Mouse (Mus musculus) neural tube, embryonic 13.5 days (tissue): ENCODE data around the gene Gm28539. TPM values are rescaled to one million over a fixed set of nuclear protein-coding genes. Genes with fewer than 3 reads are reported as not detected.
"Not testable (repeated sequence)": the region's sequence is repeated elsewhere in the genome, so short reads cannot be mapped to it uniquely, and the experiment has no call there.

Source experiments
- ATAC-seq: fragments of 200-750 bp; cut with Nextera tagmentation; 2 replicates; pipeline ENCODE4 v1.8.0; 2017; ENCODE audit warnings: low read depth, mild to moderate bottlenecking, moderate TSS enrichment, moderate library complexity
- H3K27ac ChIP-seq: fragments of 300-500 bp; sonication (generic); replicated peaks from 2 replicates; pipeline ENCODE4 v1.5.1; 2015; ENCODE audit warnings: moderate library complexity, mild to moderate bottlenecking, inconsistent platforms
- H3K27me3 ChIP-seq: fragments of 300-500 bp; sonication (generic); 2 replicates; pipeline ENCODE4 v1.6.1; 2015; ENCODE audit warnings: mild to moderate bottlenecking, inconsistent platforms
- H3K36me3 ChIP-seq: fragments of 300-500 bp; sonication (generic); 2 replicates; pipeline ENCODE4 v1.6.1; 2015; ENCODE audit warnings: mild to moderate bottlenecking, inconsistent platforms
- H3K4me1 ChIP-seq: fragments of 300-500 bp; sonication (generic); replicated peaks from 2 replicates; pipeline ENCODE4 v1.6.1; 2015; ENCODE audit warnings: inconsistent platforms
- H3K4me2 ChIP-seq: fragments of 300-500 bp; sonication (generic); 2 replicates; pipeline ENCODE4 v1.6.1; 2015; ENCODE audit warnings: inconsistent platforms, mild to moderate bottlenecking, moderate library complexity
- H3K4me3 ChIP-seq: fragments of 300-500 bp; sonication (generic); 2 replicates; pipeline ENCODE4 v1.5.1; 2015; ENCODE audit warnings: mild to moderate bottlenecking, inconsistent platforms
- H3K9ac ChIP-seq: fragments of 300-500 bp; sonication (generic); 2 replicates; pipeline ENCODE4 v1.6.1; 2015; ENCODE audit warnings: moderate library complexity, mild to moderate bottlenecking, inconsistent platforms
- H3K9me3 ChIP-seq: fragments of 300-500 bp; sonication (generic); 2 replicates; pipeline ENCODE4 v1.6.1; 2016; ENCODE audit warnings: inconsistent platforms
- WGBS: fragments of 180-500 bp; shearing (Covaris S2); methylation state at CpG from one replicate; pipeline ENCODE4 v1.1.7; 2015; 5-methylcytosine and 5-hydroxymethylcytosine counted together
- polyA plus RNA-seq: library from polyadenylated mRNA; unstranded; fragments of >200 nt; fragmentation: Nextera tagmentation; extraction: Ambion mirVana; gene quantifications from 2 replicates; pipeline ENCODE4 v1.2.1, GENCODE M21; 2015

Gm28539 gene
- polyA plus RNA-seq, 1 experiment from 2014 or later, result not detected

DNA sequence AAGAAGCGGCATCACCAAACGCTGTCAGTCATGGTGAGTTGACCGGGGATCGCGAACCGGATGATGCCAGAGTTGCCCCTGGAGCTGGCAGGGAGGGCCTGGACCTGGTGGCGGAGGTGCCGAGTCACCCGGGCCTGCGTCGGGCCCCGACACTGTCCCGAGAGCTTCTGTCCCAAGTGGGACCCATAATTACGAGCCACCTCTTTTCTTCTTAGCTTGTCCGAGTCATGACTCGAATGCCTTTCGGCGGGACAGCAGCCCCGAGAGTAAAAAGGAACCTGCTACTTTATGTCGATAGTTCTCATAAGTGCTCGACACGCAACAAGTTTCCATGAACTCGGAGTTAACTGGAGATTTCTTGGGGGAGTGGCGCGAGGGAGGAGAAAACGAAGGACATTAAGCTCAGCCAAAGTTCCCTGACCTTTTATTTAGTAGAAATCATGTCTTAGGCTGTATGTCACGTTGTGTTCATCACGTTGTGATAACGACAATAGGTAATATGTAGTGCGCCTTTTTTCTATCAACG lies 23.9 kb upstream of the Gm28539 start:
- H3K4me3 ChIP-seq, result peak overlapping the region; percentile 90
- H3K9ac ChIP-seq, result peak overlapping the region; percentile 84
- H3K36me3 ChIP-seq, result peaks cover 30% of the 10 kb centered on the region
- peaks cover 26% of the 10 kb centered on the region for H3K4me1 ChIP-seq
- H3K27ac ChIP-seq, result peak overlapping the region; percentile 64
- H3K4me2 ChIP-seq, result peak overlapping the region; percentile 85
- no peaks in the 10 kb centered on the region for H3K9me3 ChIP-seq
- H3K27me3 ChIP-seq, result no peaks in the 10 kb centered on the region
- ATAC-seq, result no peak
- 2% methylated on average over 31 of the region's 31 CpGs for WGBS

DNA sequence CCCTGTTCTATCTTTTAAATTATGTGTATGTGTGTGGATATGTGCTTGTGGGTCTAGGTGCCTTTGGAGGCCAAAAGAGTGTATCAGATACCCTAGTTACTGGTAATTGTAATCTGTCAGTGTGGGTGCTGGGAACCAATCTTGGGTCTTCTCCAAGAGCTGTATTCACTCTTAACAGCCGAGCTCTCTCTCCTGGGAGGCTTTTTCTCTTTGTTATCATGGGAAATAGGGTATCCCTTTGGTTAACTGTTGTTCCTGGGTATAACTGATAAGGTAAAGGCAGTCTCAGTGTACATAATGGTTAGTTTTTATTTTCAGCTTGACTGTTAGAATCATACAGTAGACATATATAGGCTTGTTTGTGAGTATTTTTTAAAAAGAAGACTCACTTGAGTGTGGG lies 14.0 kb upstream of the Gm28539 start:
- H3K4me2 ChIP-seq, result no peak overlapping the region
- H3K9ac ChIP-seq, result no peak overlapping the region
- H3K27me3 ChIP-seq, result no peaks in the 10 kb centered on the region
- no peak for ATAC-seq
- 91% methylated on average over 1 of the region's 1 CpGs for WGBS
- H3K4me3 ChIP-seq, result no peak overlapping the region
- H3K27ac ChIP-seq, result no peak overlapping the region
- no peaks in the 10 kb centered on the region for H3K4me1 ChIP-seq
- no peaks in the 10 kb centered on the region for H3K9me3 ChIP-seq
- H3K36me3 ChIP-seq, result peaks cover 97% of the 10 kb centered on the region

DNA sequence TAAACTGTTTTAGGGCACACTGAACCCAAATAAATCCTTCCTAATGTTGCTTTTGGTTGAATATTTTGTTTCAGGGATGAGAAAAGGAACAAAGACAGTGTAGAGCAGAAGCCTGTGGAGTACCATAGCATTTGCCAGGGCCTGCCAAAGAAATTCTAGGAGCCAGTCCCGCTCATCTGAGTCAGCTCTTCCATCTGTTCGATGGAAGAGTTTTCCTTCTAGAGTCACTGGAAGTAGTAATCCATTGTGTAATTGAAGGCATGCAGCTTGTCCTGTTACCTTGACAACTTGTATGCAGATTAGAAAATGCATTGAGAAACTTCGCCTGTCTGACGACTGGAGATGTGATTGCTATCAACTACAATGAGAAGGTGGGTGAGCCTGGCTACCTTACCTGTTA lies 13.5 kb upstream of the Gm28539 start:
- Histone ChIP-seq H3K36me3 (peaks cover 98% of the 10 kb centered on the region), H3K9ac (no peak overlapping the region), H3K4me1 (no peaks in the 10 kb centered on the region), H3K27me3 (no peaks in the 10 kb centered on the region), H3K27ac (no peak overlapping the region), H3K4me3 (no peak overlapping the region), H3K9me3 (no peaks in the 10 kb centered on the region), H3K4me2 (no peak overlapping the region)
- no peak for ATAC-seq
- WGBS, result 64% methylated on average over 4 of the region's 4 CpGs

DNA sequence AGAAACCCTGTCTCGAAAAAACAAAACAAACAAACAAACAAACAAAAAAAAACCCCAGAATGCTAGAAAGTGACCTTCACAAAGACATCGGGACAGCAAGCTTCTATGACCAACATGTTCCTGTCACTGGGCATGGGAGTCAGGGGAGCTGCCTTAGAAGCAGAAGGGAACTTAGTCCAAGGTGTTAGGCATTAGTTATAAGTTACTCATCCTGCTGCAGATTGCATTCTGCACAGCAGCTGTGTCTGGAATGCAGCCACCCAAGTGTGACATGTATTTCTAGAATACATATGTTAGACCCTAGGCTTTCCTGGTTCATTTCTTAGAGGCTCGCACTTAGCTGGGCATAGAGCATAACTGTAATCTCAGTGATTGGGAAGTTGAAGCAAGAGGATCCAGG lies 7.8 kb upstream of the Gm28539 start:
- no peak overlapping the region for H3K4me3 ChIP-seq
- ATAC-seq, result no peak
- WGBS, result 96% methylated on average over 3 of the region's 3 CpGs
- no peaks in the 10 kb centered on the region for H3K4me1 ChIP-seq
- H3K4me2 ChIP-seq, result no peak overlapping the region
- no peak overlapping the region for H3K27ac ChIP-seq
- H3K9me3 ChIP-seq, result no peaks in the 10 kb centered on the region
- peaks cover 96% of the 10 kb centered on the region for H3K36me3 ChIP-seq
- H3K9ac ChIP-seq, result no peak overlapping the region
- no peaks in the 10 kb centered on the region for H3K27me3 ChIP-seq

DNA sequence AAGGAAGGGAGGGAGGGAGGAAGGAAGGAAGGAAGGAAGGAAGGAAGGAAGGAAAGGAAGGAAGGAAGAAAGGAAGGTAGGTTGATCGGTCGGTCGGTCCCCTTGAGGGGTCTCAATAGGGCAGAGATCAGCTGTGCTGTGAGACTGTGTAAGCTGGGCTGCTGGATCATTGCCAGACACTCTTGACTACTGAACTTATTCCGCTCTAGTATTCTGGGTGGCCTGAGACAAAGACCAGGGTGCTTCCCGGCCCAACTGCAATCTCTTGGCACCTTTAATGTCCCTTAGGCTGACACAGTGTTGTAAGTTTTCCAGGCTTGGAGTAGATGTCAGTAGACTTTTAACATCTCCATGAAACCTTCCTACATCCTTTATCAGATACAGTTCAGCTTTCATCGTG lies 7.3 kb upstream of the Gm28539 start:
- Histone ChIP-seq H3K9ac (no peak overlapping the region), H3K27me3 (no peaks in the 10 kb centered on the region), H3K4me1 (no peaks in the 10 kb centered on the region), H3K4me3 (no peak overlapping the region), H3K36me3 (peaks cover 96% of the 10 kb centered on the region), H3K27ac (no peak overlapping the region), H3K4me2 (no peak overlapping the region), H3K9me3 (no peaks in the 10 kb centered on the region)
- WGBS, result 89% methylated on average over 6 of the region's 6 CpGs
- no peak for ATAC-seq

DNA sequence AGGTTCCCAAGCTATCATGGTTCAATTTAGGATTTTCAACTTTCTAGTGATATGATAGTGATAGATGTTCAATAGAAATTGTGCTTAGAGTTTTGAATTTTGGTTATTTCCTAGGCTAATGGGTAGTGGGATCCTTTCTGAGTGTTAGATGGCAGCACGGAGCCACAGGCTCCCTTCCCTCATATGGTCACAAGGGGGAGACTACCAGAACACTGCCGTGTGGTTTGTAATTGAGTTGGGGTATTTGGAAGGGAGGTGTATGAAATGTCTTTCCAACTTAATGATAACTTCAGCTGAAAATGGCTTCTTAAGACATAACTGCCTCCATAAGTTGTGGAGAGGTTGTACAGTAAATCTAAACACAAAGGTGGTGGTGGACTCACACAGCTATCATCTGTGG lies 2.9 kb upstream of the Gm28539 start:
- H3K4me2 ChIP-seq, result no peak overlapping the region
- no peak overlapping the region for H3K4me3 ChIP-seq
- H3K36me3 ChIP-seq, result peaks cover 69% of the 10 kb centered on the region
- WGBS, result 73% methylated on average over 2 of the region's 2 CpGs
- no peaks in the 10 kb centered on the region for H3K9me3 ChIP-seq
- no peaks in the 10 kb centered on the region for H3K27me3 ChIP-seq
- H3K4me1 ChIP-seq, result peaks cover 12% of the 10 kb centered on the region
- no peak overlapping the region for H3K27ac ChIP-seq
- ATAC-seq, result no peak
- H3K9ac ChIP-seq, result no peak overlapping the region

DNA sequence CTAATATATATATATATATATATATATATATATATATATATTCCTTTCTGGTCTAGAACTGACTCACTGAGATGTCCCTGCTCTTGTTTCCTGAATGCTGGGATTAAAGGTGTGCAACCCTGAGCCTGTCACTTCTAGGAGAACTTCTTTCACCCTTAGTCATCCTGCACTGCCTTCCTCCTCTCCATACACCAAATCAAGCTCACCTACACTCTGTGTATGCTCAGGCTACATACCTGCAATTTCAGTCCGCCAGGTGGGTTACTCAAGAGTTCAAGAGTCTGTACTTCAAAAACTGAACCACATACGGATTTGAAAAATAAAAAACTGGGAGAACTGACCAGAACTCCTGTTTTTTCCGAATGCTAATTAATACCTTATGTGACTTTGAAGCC lies 314 bp upstream of the Gm28539 start:
- H3K27ac ChIP-seq, result no peak overlapping the region
- peak; percentile 41 for ATAC-seq
- no peaks in the 10 kb centered on the region for H3K27me3 ChIP-seq
- H3K4me1 ChIP-seq, result peaks cover 12% of the 10 kb centered on the region
- no peak overlapping the region for H3K9ac ChIP-seq
- peak overlapping the region; percentile 72 for H3K4me2 ChIP-seq
- peak overlapping the region; percentile 80 for H3K4me3 ChIP-seq
- H3K9me3 ChIP-seq, result no peaks in the 10 kb centered on the region
- 33% methylated on average over 3 of the region's 3 CpGs for WGBS
- H3K36me3 ChIP-seq, result peaks cover 54% of the 10 kb centered on the region

GRCm38 (mm10) chr16:18838346-18838745 lies 2.0 kb downstream of the Gm28539 start:
- Histone ChIP-seq H3K4me2 (no peak overlapping the region), H3K9me3 (no peaks in the 10 kb centered on the region), H3K36me3 (peaks cover 33% of the 10 kb centered on the region), H3K9ac (no peak overlapping the region), H3K4me1 (peaks cover 12% of the 10 kb centered on the region), H3K4me3 (no peak overlapping the region), H3K27ac (no peak overlapping the region), H3K27me3 (no peaks in the 10 kb centered on the region)
- WGBS, result 97% methylated on average over 4 of the region's 4 CpGs
- no peak for ATAC-seq

DNA sequence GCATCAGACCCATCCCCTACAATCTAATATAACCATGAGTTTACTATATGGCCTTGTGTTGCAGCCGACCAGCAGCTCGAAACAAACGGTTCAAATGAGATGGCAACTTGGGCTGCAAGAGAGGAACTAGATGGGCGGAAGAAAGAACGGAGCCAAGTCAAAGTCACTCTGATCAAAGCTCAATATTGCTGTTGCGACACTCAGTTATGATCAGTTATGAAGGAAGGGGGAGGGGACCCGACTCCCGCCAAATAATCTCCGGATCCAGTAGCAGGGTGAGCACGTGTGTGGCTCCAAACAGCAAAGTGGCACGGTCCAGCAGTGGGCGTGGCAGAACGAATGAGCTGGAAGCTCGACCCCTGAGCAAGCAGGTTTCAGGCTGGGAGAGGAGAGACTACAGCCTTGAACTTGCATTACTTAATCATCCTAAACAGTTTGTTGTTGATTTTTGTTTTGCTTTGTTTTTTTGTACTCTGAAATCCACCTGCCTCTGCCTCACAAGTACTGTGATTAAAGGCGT lies 10.0 kb downstream of the Gm28539 start:
- 87% methylated on average over 15 of the region's 15 CpGs for WGBS
- no peaks in the 10 kb centered on the region for H3K27me3 ChIP-seq
- no peaks in the 10 kb centered on the region for H3K9me3 ChIP-seq
- H3K36me3 ChIP-seq, result no peaks in the 10 kb centered on the region
- H3K4me3 ChIP-seq, result no peak overlapping the region
- no peak overlapping the region for H3K4me2 ChIP-seq
- H3K4me1 ChIP-seq, result no peaks in the 10 kb centered on the region
- no peak for ATAC-seq
- H3K9ac ChIP-seq, result no peak overlapping the region
- H3K27ac ChIP-seq, result no peak overlapping the region

GRCm38 (mm10) chr16:18849521-18850190 lies 13.3 kb downstream of the Gm28539 start:
- H3K4me2 ChIP-seq, H3K36me3 ChIP-seq, H3K27me3 ChIP-seq, ATAC-seq, H3K9me3 ChIP-seq, H3K4me3 ChIP-seq, H3K27ac ChIP-seq, H3K9ac ChIP-seq, H3K4me1 ChIP-seq: not testable (repeated sequence)
- 85% methylated on average over 16 of the region's 17 CpGs for WGBS

- no peak overlapping the region for H3K4me3 ChIP-seq
- no peak for ATAC-seq
Measured at GRCm38 (mm10) chr16:18858551-18858950, 22.2 kb downstream of the Gm28539 start.

GRCm38 (mm10) chr16:18860186-18860585 lies 23.8 kb downstream of the Gm28539 start:
- ATAC-seq, result no peak
- 71% methylated on average over 1 of the region's 1 CpGs for WGBS
- H3K27me3 ChIP-seq, result no peaks in the 10 kb centered on the region
- H3K27ac ChIP-seq, result no peak overlapping the region
- no peaks in the 10 kb centered on the region for H3K4me1 ChIP-seq
- no peak overlapping the region for H3K4me3 ChIP-seq
- H3K9me3 ChIP-seq, result no peaks in the 10 kb centered on the region
- no peak overlapping the region for H3K4me2 ChIP-seq
- H3K9ac ChIP-seq, result no peak overlapping the region
- H3K36me3 ChIP-seq, result no peaks in the 10 kb centered on the region

More at GRCm38 (mm10) chr16:18858551-18858950, 22.2 kb downstream of the Gm28539 start:
- H3K27me3 ChIP-seq, result no peaks in the 10 kb centered on the region
- no peaks in the 10 kb centered on the region for H3K9me3 ChIP-seq
- no peak overlapping the region for H3K27ac ChIP-seq
- no peaks in the 10 kb centered on the region for H3K4me1 ChIP-seq
- no peaks in the 10 kb centered on the region for H3K36me3 ChIP-seq
- H3K4me2 ChIP-seq, result no peak overlapping the region
- H3K9ac ChIP-seq, result no peak overlapping the region

- H3K27ac ChIP-seq, ATAC-seq, H3K27me3 ChIP-seq, H3K4me2 ChIP-seq, H3K4me1 ChIP-seq, H3K4me3 ChIP-seq, H3K9ac ChIP-seq: not testable (repeated sequence)
- H3K9me3 ChIP-seq, result peaks cover 10% of the 10 kb centered on the region
- peaks cover 53% of the 10 kb centered on the region for H3K36me3 ChIP-seq
- whole genome bisulfite sequencing, result 91% methylated on average over 1 of the region's 1 CpGs
Measured at GRCm38 (mm10) chr16:18870495-18870894, 34.1 kb downstream of the Gm28539 start.
